ENCODE assay signal across 13 mouse cellular contexts in the genomic region with DNA sequence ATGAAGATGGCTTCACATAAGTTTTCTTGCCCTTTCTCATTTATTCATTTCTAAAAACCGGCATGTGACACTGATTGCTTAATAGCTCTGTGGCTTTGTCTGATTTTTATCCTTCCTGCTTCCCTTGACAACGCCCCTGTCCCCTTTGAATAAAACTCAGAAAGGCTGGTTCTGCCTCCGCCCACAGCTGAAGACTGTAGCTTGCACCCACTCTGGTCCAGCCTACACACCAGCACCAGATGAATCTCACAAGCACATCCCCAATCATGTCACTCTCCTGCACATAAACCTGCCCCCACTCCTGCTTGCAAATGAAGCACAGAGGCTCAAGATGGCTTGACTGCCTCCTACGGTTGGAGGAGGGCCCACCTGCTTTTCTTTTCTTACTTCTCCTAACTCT.
DNase-seq lines count a peak whose midpoint lies in the region; ATAC-seq lines count a peak whose summit lies in the region.
"Had no signal": no experiment of that assay in that cellular context is flagged by ENCODE, and none has a peak within 500 bp of the region (broad histone marks: within the 10 kb centered on the region; RNA-seq: fewer than 3 reads in every experiment).

No protein-coding gene starts in this region.

- DNase-seq in 416B (ENCODE audit: low read depth) = peak; percentile 16
- no peak for DNase-seq in spleen, postnatal 36 days (ENCODE audit: low spot score in 2 of 2)
- no peak for DNase-seq in adrenal gland, adult (ENCODE audit: inconsistent age in 2 of 2, low spot score in 1 of 2)
- no peak for DNase-seq in kidney, postnatal 10 days
- DNase-seq: adrenal gland, adult 2 months; cerebellum, adult 9-10 months; heart, postnatal 14 days; lung, adult 18-20 months; lung, postnatal 4 days; midbrain, embryonic 14.5 days had no signal

- ATAC-seq in CD4-positive, CD25-positive, alpha-beta regulatory T cell, adult 4 months = peak; percentile 32
- ATAC-seq in granulocyte monocyte progenitor cell, adult 5-6 weeks (replicated peaks; ENCODE audit: poor library complexity, severe bottlenecking) = peak; percentile 88
- ATAC-seq in megakaryocyte progenitor cell, adult 5-6 weeks (replicated peaks; ENCODE audit: poor library complexity) = peak; percentile 86

Comparison
In these comparisons a context has a peak if more than half of its experiments do, and no peak if none do; other contexts are left out.
1. ATAC-seq: peak in every context shown above with its lines; median percentile 88 in granulocyte monocyte progenitor cell, adult 5-6 weeks; 86 in megakaryocyte progenitor cell, adult 5-6 weeks; 32 in CD4-positive, CD25-positive, alpha-beta regulatory T cell, adult 4 months.